Mouse (Mus musculus) thymus, adult 2 months (tissue): Measurements from ENCODE around the gene Npnt. TPM values are rescaled to one million over a fixed set of nuclear protein-coding genes. Genes with fewer than 3 reads are reported as not detected.

Source experiments
- DNase-seq: peaks from one replicate; pipeline ENCODE4 v3.0.0; 2021
- H3K27ac ChIP-seq: fragments of 200-500 bp; 2 replicates; pipeline ENCODE4 v1.5.1; 2012; ENCODE audit warnings: low read length, control low read depth; ENCODE audit not compliant: control insufficient read depth, insufficient read depth
- H3K27me3 ChIP-seq: fragments of 200-500 bp; 2 replicates; pipeline ENCODE4 v1.6.1; 2012; ENCODE audit warnings: mild to moderate bottlenecking, low read length, moderate library complexity, mixed read lengths; ENCODE audit not compliant: control insufficient read depth, insufficient read depth
- H3K36me3 ChIP-seq: fragments of 200-500 bp; 2 replicates; pipeline ENCODE4 v1.6.1; 2012; ENCODE audit warnings: mild to moderate bottlenecking, low read length, moderate library complexity; ENCODE audit not compliant: control insufficient read depth, insufficient read depth
- H3K4me1 ChIP-seq: fragments of 200-500 bp; replicated peaks from 2 replicates; pipeline ENCODE4 v1.6.1; 2012; ENCODE audit warnings: low read length; ENCODE audit not compliant: control insufficient read depth, insufficient read depth
- H3K4me3 ChIP-seq: fragments of 200-500 bp; 2 replicates; pipeline ENCODE4 v1.5.1; 2012; ENCODE audit warnings: mild to moderate bottlenecking, low read length, control low read depth, moderate library complexity; ENCODE audit not compliant: control insufficient read depth, insufficient read depth
- CTCF ChIP-seq: fragments of 200-500 bp; IDR thresholded peaks from 2 replicates; pipeline ENCODE4 v1.5.1; 2012; ENCODE audit warnings: mild to moderate bottlenecking, control low read depth, low read length, moderate library complexity, borderline replicate concordance; ENCODE audit not compliant: control insufficient read depth, poor library complexity, insufficient read depth; ENCODE audit errors: extremely low read depth
- POLR2A ChIP-seq: fragments of 200-500 bp; IDR thresholded peaks from 2 replicates; pipeline ENCODE4 v1.6.1; 2012; ENCODE audit warnings: mild to moderate bottlenecking, low read length, control low read depth, moderate library complexity; ENCODE audit not compliant: control insufficient read depth, poor library complexity, insufficient read depth; ENCODE audit errors: extremely low read depth
- WGBS: fragments of 180-500 bp; shearing (Covaris S2); methylation state at CpG from one replicate; pipeline ENCODE4 v1.1.7; 2018; 5-methylcytosine and 5-hydroxymethylcytosine counted together
- polyA plus RNA-seq: library from polyadenylated mRNA; depleted of rRNA; stranded (reverse); fragments of >200 nt; gene quantifications from 2 replicates; pipeline ENCODE4 v1.2.3, GENCODE M21; 2012

The Npnt gene
- polyA plus RNA-seq, 1 experiment: 10.5 TPM

- Histone ChIP-seq H3K4me1 (no peaks in the 10 kb centered on the region), H3K4me3 (no peak overlapping the region), H3K27me3 (no peaks in the 10 kb centered on the region), H3K27ac (no peak overlapping the region), H3K36me3 (no peaks in the 10 kb centered on the region)
- TF ChIP-seq POLR2A (no peak), CTCF (no peak)
- 86% methylated on average over 10 of the region's 10 CpGs for WGBS
- DNase-seq: no peak
Observed at GRCm38 (mm10) chr3:132940181-132940990, 9.7 kb downstream of the Npnt start.

DNA sequence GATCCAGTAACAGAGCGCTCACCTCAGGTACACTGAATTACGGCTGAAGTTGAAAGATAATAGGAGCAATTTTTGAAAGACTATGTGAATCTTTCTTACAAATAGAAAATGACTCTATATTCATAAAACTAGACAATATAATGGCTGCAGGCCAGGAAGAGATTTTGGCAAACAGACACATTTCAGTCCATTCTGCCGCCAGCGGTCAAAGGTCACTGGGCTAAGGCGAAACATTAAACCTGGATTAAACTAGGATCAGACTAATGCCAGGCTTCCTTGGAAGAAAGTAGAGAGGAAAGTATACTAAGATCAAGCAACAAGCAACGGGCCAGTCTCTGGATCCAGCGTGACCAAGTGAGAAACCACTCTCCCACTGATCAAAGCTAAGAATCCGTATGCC lies 11.1 kb downstream of the Npnt start:
- no peak overlapping the region for H3K27ac ChIP-seq
- H3K4me3 ChIP-seq: no peak overlapping the region
- DNase-seq: no peak
- no peaks in the 10 kb centered on the region for H3K4me1 ChIP-seq
- no peak for TF ChIP-seq POLR2A
- H3K36me3 ChIP-seq: no peaks in the 10 kb centered on the region
- H3K27me3 ChIP-seq: no peaks in the 10 kb centered on the region
- WGBS: 92% methylated on average over 8 of the region's 8 CpGs

DNA sequence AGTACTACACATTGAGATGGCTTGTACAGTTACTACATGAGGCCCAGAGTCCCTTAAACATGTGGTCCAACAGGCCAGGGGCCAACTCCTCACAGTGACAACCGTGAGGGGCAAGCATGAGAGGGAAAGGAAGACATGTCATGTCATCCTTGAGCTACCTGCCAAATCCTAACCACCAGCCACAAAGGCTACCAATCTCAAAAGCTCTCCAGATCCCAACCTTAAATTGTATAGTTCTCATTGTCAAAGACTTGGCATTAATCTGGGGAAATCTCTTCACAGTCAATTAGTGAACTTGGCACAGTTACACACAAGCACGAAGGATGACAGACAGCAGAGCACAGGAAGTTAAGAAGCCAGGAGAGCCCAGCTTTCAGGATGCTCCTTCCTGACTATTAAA lies 15.4 kb downstream of the Npnt start:
- no peak for DNase-seq
- no peaks in the 10 kb centered on the region for H3K4me1 ChIP-seq
- WGBS: 66% methylated on average over 2 of the region's 2 CpGs
- no peaks in the 10 kb centered on the region for H3K36me3 ChIP-seq
- no peak overlapping the region for H3K27ac ChIP-seq
- H3K27me3 ChIP-seq: no peaks in the 10 kb centered on the region
- no peak overlapping the region for H3K4me3 ChIP-seq
- TF ChIP-seq POLR2A: no peak
- TF ChIP-seq CTCF: no peak

- no peak overlapping the region for H3K4me3 ChIP-seq
- TF ChIP-seq CTCF (no peak), POLR2A (no peak)
- DNase-seq: no peak
- H3K27ac ChIP-seq: no peak overlapping the region
- no peaks in the 10 kb centered on the region for H3K36me3 ChIP-seq
- no peaks in the 10 kb centered on the region for H3K4me1 ChIP-seq
- H3K27me3 ChIP-seq: no peaks in the 10 kb centered on the region
- 98% methylated on average over 4 of the region's 4 CpGs for WGBS
Observed at GRCm38 (mm10) chr3:132931526-132931925, 18.6 kb downstream of the Npnt start.

DNA sequence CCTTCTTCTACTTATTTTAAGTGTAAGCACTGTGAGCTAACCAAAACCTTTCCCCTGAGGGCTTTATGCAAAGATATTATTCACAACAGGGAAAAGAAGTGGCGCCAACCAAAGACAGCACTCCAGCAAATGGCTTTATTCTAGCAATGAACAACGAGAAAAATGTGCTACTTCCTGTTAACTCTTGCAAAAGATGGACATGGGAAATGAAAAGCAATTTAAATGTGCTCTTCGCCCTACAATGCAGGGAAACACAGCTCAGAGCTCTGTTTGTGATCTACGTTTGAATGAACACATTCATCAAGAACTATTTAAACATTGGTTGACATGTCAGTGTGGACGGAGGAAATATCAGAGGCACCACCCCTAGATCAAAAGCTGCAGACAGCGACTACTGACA lies 20.2 kb downstream of the Npnt start:
- TF ChIP-seq CTCF: no peak
- no peak for TF ChIP-seq POLR2A
- Histone ChIP-seq H3K27ac (no peak overlapping the region), H3K27me3 (no peaks in the 10 kb centered on the region), H3K36me3 (no peaks in the 10 kb centered on the region), H3K4me1 (no peaks in the 10 kb centered on the region), H3K4me3 (no peak overlapping the region)
- WGBS: 80% methylated on average over 6 of the region's 6 CpGs
- no peak for DNase-seq

DNA sequence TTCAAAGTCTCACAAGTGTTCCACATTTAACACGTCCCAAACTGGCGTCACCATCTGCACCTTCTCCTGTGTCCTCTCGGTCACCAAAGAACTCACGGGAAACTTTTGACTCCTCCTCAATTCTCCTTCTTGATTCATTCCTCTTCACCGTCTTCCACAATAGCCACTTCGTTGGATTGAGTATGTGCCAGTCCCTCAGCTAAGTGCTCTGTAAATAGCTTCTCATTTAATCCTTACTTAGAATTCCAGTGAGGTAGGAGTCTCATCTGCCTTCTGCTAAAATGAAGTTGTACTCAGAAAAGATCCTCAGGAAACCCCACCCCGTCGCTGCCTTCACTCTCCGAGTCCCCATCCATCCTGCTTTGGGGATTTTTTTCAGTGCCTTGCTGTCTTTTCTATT lies 21.9 kb downstream of the Npnt start:
- Histone ChIP-seq H3K27me3 (no peaks in the 10 kb centered on the region), H3K4me3 (no peak overlapping the region), H3K4me1 (no peaks in the 10 kb centered on the region), H3K36me3 (no peaks in the 10 kb centered on the region), H3K27ac (no peak overlapping the region)
- no peak for TF ChIP-seq POLR2A
- no peak for TF ChIP-seq CTCF
- no peak for DNase-seq
- 94% methylated on average over 9 of the region's 9 CpGs for WGBS

- TF ChIP-seq CTCF: no peak
- no peak for TF ChIP-seq POLR2A
- 99% methylated on average over 3 of the region's 3 CpGs for WGBS
- no peak overlapping the region for H3K27ac ChIP-seq
Observed at GRCm38 (mm10) chr3:132919798-132920197, 30.3 kb downstream of the Npnt start.

More at GRCm38 (mm10) chr3:132919798-132920197, 30.3 kb downstream of the Npnt start:
- Histone ChIP-seq H3K27me3 (no peaks in the 10 kb centered on the region), H3K4me1 (no peaks in the 10 kb centered on the region), H3K36me3 (no peaks in the 10 kb centered on the region), H3K4me3 (no peak overlapping the region)
- DNase-seq: no peak
